Mouse (Mus musculus) forebrain, embryonic 14.5 days (tissue): ENCODE results near the gene Gm10188. TPM values are rescaled to one million over a fixed set of nuclear protein-coding genes. Genes with fewer than 3 reads are reported as not detected.

ENCODE experiments used
- ATAC-seq: fragments of 200-750 bp; cut with Nextera tagmentation; 2 replicates; pipeline ENCODE4 v1.8.0; 2017; ENCODE audit warnings: mild to moderate bottlenecking, moderate library complexity
- DNase-seq: peaks from one replicate; pipeline ENCODE4 v3.0.0-alpha.2; 2015; ENCODE audit warnings: low spot score
- H3K27ac ChIP-seq: fragments of 300-500 bp; sonication (generic); 2 replicates; pipeline ENCODE4 v1.5.1; 2014; ENCODE audit warnings: low read depth, mild to moderate bottlenecking, control low read depth, low read length, moderate library complexity
- H3K27me3 ChIP-seq: fragments of 300-500 bp; sonication (generic); replicated peaks from 2 replicates; pipeline ENCODE4 v1.6.1; 2014; ENCODE audit warnings: low read length, control low read depth, mixed read lengths; ENCODE audit not compliant: control insufficient read depth, insufficient read depth
- H3K36me3 ChIP-seq: fragments of 300-500 bp; sonication (generic); 2 replicates; pipeline ENCODE4 v1.6.1; 2014; ENCODE audit warnings: low read length, control low read depth; ENCODE audit not compliant: control insufficient read depth, insufficient read depth
- H3K4me1 ChIP-seq: fragments of 300-500 bp; sonication (generic); 2 replicates; pipeline ENCODE4 v1.6.1; 2014; ENCODE audit warnings: antibody characterized with exemption, low read length, control low read depth; ENCODE audit not compliant: control insufficient read depth, insufficient read depth
- H3K4me2 ChIP-seq: fragments of 300-500 bp; sonication (generic); 2 replicates; pipeline ENCODE4 v1.6.1; 2014; ENCODE audit warnings: mild to moderate bottlenecking, control low read depth, low read length
- H3K4me3 ChIP-seq: fragments of 300-500 bp; sonication (generic); 2 replicates; pipeline ENCODE4 v1.5.1; 2014; ENCODE audit warnings: low read depth, low read length, control low read depth
- H3K9ac ChIP-seq: fragments of 300-500 bp; sonication (generic); 2 replicates; pipeline ENCODE4 v1.6.1; 2014; ENCODE audit warnings: mild to moderate bottlenecking, low read length, control low read depth, moderate library complexity
- H3K9me3 ChIP-seq: fragments of 300-500 bp; sonication (generic); replicated peaks from 2 replicates; pipeline ENCODE4 v1.6.1; 2016; ENCODE audit warnings: low read length, control low read depth, mixed read lengths; ENCODE audit not compliant: control insufficient read depth
- WGBS: fragments of 180-500 bp; shearing (Covaris S2); extraction: QIAGEN DNeasy Blood & Tissue Kit; methylation state at CpG from one replicate; pipeline ENCODE4 v1.1.7; 2014; 5-methylcytosine and 5-hydroxymethylcytosine counted together
- microRNA counts: library from miRNA; unstranded; fragments of <30 nt; microRNA quantifications from one replicate; lab custom pipeline; 2016
- microRNA-seq: library from miRNA; unstranded; fragments of <30 nt; microRNA quantifications from one replicate; pipeline ENCODE4, GENCODE M21; 2016
- polyA plus RNA-seq: library from polyadenylated mRNA; unstranded; fragments of >200 nt; fragmentation: Nextera tagmentation; extraction: Ambion mirVana; gene quantifications from 2 replicates; pipeline ENCODE4 v1.2.1, GENCODE M21; 2014

Gm10188 gene
- polyA plus RNA-seq, 1 experiment from 2014 or later = not detected

DNA sequence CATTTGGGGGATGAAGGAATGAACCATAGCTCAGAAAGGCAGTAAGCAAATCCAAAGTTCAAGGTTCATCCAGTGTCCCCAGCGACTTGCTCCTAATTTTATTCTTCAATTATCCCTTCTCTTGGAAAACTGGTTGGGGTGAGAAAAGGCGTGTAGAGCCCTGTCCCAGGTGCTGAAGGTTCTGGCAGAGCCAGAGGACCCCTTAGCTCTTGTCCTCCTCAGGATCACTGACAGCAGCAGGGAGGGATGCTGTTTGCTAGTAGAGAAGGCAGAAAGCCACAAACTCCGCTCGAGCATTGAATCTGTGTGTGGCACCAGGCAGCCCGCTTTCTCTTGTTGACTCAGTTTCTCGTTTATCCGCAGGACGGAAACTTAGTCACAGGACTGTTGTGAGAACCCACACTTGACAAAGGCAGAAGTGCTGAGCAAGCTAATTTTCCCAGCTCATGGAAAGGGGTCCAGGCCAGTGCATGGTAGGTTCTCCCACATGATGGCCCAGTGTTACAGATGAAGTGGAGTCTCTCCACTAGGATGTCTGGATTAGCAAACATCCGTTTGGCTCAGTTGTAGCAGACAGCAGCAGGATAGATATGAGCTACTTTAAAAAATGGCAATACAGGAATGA is 41.0 kb downstream of the Gm10188 start:
- H3K4me2 ChIP-seq = no peak overlapping the region
- no peaks in the 10 kb centered on the region for H3K36me3 ChIP-seq
- H3K9me3 ChIP-seq = no peaks in the 10 kb centered on the region
- no peak overlapping the region for H3K27ac ChIP-seq
- 55% methylated on average over 9 of the region's 9 CpGs for WGBS
- no peaks in the 10 kb centered on the region for H3K27me3 ChIP-seq
- ATAC-seq = no peak
- no peak for DNase-seq
- no peak overlapping the region for H3K9ac ChIP-seq
- peaks cover 18% of the 10 kb centered on the region for H3K4me1 ChIP-seq
- H3K4me3 ChIP-seq = no peak overlapping the region

DNA sequence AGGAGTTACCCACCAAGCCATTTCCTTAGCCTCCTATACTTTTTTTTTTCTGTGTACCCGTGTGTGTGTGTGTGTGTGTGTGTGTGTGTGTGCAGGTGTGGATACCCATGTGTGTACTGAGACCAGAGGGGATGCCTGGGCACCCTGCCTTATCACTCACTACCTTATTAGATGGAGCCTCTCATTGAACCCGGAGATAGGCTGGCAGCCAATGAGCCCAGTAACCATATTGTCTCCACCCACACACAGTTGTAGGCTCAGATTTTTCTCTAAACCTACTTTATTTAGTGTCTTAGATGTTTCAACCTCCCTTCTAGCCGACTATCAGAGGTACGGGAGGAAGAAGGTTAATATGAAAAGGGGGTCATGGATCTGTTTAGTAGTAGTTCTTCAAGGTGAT is 43.3 kb downstream of the Gm10188 start:
- H3K36me3 ChIP-seq = no peaks in the 10 kb centered on the region
- H3K4me3 ChIP-seq = no peak overlapping the region
- H3K27ac ChIP-seq = no peak overlapping the region
- H3K27me3 ChIP-seq = no peaks in the 10 kb centered on the region
- 87% methylated on average over 4 of the region's 4 CpGs for WGBS
- ATAC-seq (no peak), DNase-seq (no peak)
- H3K4me1 ChIP-seq = peaks cover 6% of the 10 kb centered on the region; the same call in 1 of the 2 replicates
- H3K9me3 ChIP-seq = no peaks in the 10 kb centered on the region
- H3K4me2 ChIP-seq = no peak overlapping the region
- H3K9ac ChIP-seq = no peak overlapping the region

MicroRNAs within 50 kb of the gene (microRNA counts, 519-probe panel; counts per million panel counts)
- 4,701 counts per million, percentile 67 among the panel's probes with 10 or more counts for microRNA mmu-miR-135b (lab: Ali Mortazavi, UCI)

Small RNA genes within 50 kb of the gene (microRNA-seq; reads per million reads assigned to microRNA genes)
- gene Mir135b = 6,351 reads per million, percentile 94 among the genes with 10 or more reads in this experiment

Other genes with a start within 250 kb of the Gm10188 start
- 14.8 and 17.0 TPM in 2 replicates for gene Elk4, start 222.2 kb downstream of the Gm10188 start, polyA plus RNA-seq
- gene Mfsd4a, start 161.7 kb downstream of the Gm10188 start, polyA plus RNA-seq = 3.7 and 5.0 TPM in 2 replicates
- gene Cdk18, start 90.1 kb downstream of the Gm10188 start, polyA plus RNA-seq = 0.31 and 0.69 TPM in 2 replicates
- 15.5 and 18.7 TPM in 2 replicates for gene Lemd1, start 38.3 kb downstream of the Gm10188 start, polyA plus RNA-seq
- 2.2 and 2.9 TPM in 2 replicates for gene AC124108.1, start 38.3 kb downstream of the Gm10188 start, polyA plus RNA-seq
- 3.4 TPM in 2 replicates for gene Klhdc8a, start 68.9 kb upstream of the Gm10188 start, polyA plus RNA-seq
- gene Nuak2, start 86.4 kb upstream of the Gm10188 start, polyA plus RNA-seq = 18.8 and 20.1 TPM in 2 replicates
- 18.2 and 23.1 TPM in 2 replicates for gene Tmcc2, start 161.5 kb upstream of the Gm10188 start, polyA plus RNA-seq
- 7.7 and 8.9 TPM in 2 replicates for gene Dstyk, start 187.8 kb upstream of the Gm10188 start, polyA plus RNA-seq
- 46.5 and 53.7 TPM in 2 replicates for gene Rbbp5, start 247.6 kb upstream of the Gm10188 start, polyA plus RNA-seq